Mouse (Mus musculus): ENCODE data around the gene Apoa5. TPM values are rescaled to one million over a fixed set of nuclear protein-coding genes. Genes with fewer than 3 reads are reported as not detected.

Gene Apoa5
- polyA plus RNA-seq, 1 experiment from 2014 or later = not detected

DNA sequence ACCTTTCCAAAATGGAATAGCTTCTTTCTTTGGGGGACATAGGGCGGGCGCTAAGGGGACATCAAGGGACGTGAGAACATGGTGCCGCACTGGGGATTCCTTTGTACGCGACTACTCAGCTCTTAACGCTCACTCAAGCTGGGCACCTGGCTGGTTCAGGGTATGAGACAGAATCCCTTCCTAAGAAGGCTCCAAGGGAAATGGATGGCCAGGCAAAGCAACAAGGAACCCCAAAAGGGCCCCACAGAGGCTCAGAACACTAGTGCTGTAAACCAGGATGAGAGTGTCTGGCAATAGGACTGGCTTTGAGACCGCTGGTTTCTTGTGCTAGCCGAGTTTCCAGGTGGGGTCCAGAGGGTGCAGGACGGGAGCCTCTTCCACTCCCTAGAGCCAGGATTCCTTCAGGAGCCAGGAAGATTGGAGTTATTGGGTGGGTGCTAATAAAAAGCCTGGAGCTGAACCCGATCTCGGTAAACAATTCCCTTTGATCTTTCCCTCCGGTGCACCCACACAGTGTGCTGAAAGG lies 37.9 kb upstream of the Apoa5 start:
- no peak for ATAC-seq (ENCODE audit: insufficient number of reproducible peaks, insufficient read depth, low FRiP score, low read depth)
- peak overlapping the region; percentile 42 to 44 for H3K4me3 ChIP-seq (ENCODE audit: control insufficient read depth in 1 of 2, insufficient read depth in 1 of 2, low read depth in 1 of 2, low read length in 2 of 2)
- peak overlapping the region; percentile 67 for H3K9ac ChIP-seq (ENCODE audit: low read length)
- peaks cover 6 to 9% of the 10 kb centered on the region in 2 experiments; a peak in 3 of 4 replicates for H3K4me1 ChIP-seq (ENCODE audit: control insufficient read depth in 2 of 2, insufficient read depth in 2 of 2, low read length in 2 of 2)
- H3K36me3 ChIP-seq (ENCODE audit: control insufficient read depth, insufficient read depth, low read length) = no peaks in the 10 kb centered on the region
- H3K27ac ChIP-seq (replicated peaks in 1 of 2; ENCODE audit: control insufficient read depth in 1 of 2, insufficient read depth in 1 of 2, low read depth in 2 of 2, low read length in 2 of 2) = no peak overlapping the region
- peak overlapping the region; percentile 88 for H3K4me2 ChIP-seq (ENCODE audit: low read length)
- 25% methylated on average over 13 of the region's 13 CpGs for WGBS
- H3K27me3 ChIP-seq (ENCODE audit: control insufficient read depth, insufficient read depth, low read length) = peaks cover 6% of the 10 kb centered on the region
- no peaks in the 10 kb centered on the region for H3K9me3 ChIP-seq (ENCODE audit: control insufficient read depth, low read length)

DNA sequence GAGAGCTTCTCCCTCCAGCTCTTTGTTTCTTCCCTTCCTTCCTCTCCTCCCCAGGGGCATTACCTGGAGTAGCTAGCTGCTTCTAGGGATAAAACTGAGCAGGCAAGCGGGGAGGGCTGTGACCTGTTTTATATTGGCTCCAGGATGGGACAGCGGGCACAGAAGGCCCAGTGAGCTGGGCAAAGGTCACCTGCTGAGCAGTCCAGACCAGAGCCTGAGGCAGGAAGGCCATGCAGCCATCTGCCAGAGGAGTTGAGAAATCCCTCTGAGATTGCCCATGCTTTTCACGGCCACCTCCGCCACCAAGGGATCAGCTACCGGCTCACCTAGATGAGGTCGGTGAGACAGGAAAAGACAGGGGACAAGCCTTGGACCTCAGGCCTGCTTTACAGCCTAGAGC lies 33.2 kb upstream of the Apoa5 start:
- H3K4me2 ChIP-seq (ENCODE audit: low read length) = no peak overlapping the region
- WGBS = 83% methylated on average over 6 of the region's 6 CpGs
- no peak for ATAC-seq (ENCODE audit: insufficient number of reproducible peaks, insufficient read depth, low FRiP score, low read depth)

DNA sequence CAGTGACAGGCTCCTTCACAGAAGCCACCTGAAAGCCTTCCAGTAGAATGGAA lies 33.0 kb upstream of the Apoa5 start, which contains the start of gene Apoc3:
Gene Apoc3 (minus strand): TSS at position 41 of the 53 bp plus-strand sequence.
- ATAC-seq (ENCODE audit: insufficient number of reproducible peaks, insufficient read depth, low FRiP score, low read depth) = no peak
- no peak within 1 kb of the TSS for H3K27ac ChIP-seq (replicated peaks in 1 of 2; ENCODE audit: control insufficient read depth in 1 of 2, insufficient read depth in 1 of 2, low read depth in 2 of 2, low read length in 2 of 2)
- H3K4me2 ChIP-seq (ENCODE audit: low read length) = no peak within 1 kb of the TSS
- H3K36me3 ChIP-seq (ENCODE audit: control insufficient read depth, insufficient read depth, low read length) = no peaks in the 10 kb centered on the region
- no peak within 1 kb of the TSS for H3K4me3 ChIP-seq (ENCODE audit: control insufficient read depth in 1 of 2, insufficient read depth in 1 of 2, low read depth in 1 of 2, low read length in 2 of 2)
- H3K9me3 ChIP-seq (ENCODE audit: control insufficient read depth, low read length) = no peaks in the 10 kb centered on the region
- H3K27me3 ChIP-seq (ENCODE audit: control insufficient read depth, insufficient read depth, low read length) = peaks cover 6% of the 10 kb centered on the region
- H3K4me1 ChIP-seq (ENCODE audit: control insufficient read depth in 2 of 2, insufficient read depth in 2 of 2, low read length in 2 of 2) = peaks cover 1 to 3% of the 10 kb centered on the region in 2 experiments; a peak in 3 of 4 replicates
- no peak within 1 kb of the TSS for H3K9ac ChIP-seq (ENCODE audit: low read length)

More for the DNA sequence above, 33.2 kb upstream of the Apoa5 start:
- H3K36me3 ChIP-seq (ENCODE audit: control insufficient read depth, insufficient read depth, low read length) = no peaks in the 10 kb centered on the region
- H3K4me1 ChIP-seq (ENCODE audit: control insufficient read depth in 2 of 2, insufficient read depth in 2 of 2, low read length in 2 of 2) = peaks cover 4 to 5% of the 10 kb centered on the region in 2 experiments; a peak in 3 of 4 replicates
- H3K9me3 ChIP-seq (ENCODE audit: control insufficient read depth, low read length) = no peaks in the 10 kb centered on the region
- no peak overlapping the region for H3K4me3 ChIP-seq (ENCODE audit: control insufficient read depth in 1 of 2, insufficient read depth in 1 of 2, low read depth in 1 of 2, low read length in 2 of 2)
- peaks cover 6% of the 10 kb centered on the region for H3K27me3 ChIP-seq (ENCODE audit: control insufficient read depth, insufficient read depth, low read length)
- no peak overlapping the region for H3K27ac ChIP-seq (replicated peaks in 1 of 2; ENCODE audit: control insufficient read depth in 1 of 2, insufficient read depth in 1 of 2, low read depth in 2 of 2, low read length in 2 of 2)
- H3K9ac ChIP-seq (ENCODE audit: low read length) = no peak overlapping the region

DNA sequence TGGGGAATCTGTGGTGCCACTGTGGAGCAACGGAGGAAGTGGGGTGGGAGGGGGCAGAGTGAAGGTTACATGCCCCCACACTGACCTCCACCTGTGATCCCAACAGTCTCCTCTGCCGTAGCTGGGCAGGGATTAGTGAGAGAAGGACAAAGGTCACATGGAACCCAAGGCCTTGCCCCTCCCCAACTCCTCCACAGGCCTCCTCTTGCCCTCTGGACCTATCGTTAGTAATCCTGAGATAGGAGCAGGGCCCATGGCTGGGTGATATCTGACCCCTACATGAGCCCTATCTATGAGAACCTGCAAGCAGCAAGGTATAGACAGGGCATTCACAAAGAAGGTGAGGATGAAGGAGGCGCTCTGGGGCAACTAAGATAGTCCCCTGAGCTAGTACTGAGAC lies 32.8 kb upstream of the Apoa5 start:
- peaks cover 5% of the 10 kb centered on the region for H3K27me3 ChIP-seq (ENCODE audit: control insufficient read depth, insufficient read depth, low read length)
- no peak overlapping the region for H3K4me3 ChIP-seq (ENCODE audit: control insufficient read depth in 1 of 2, insufficient read depth in 1 of 2, low read depth in 1 of 2, low read length in 2 of 2)
- H3K9ac ChIP-seq (ENCODE audit: low read length) = no peak overlapping the region
- 57% methylated on average over 4 of the region's 4 CpGs for WGBS
- H3K27ac ChIP-seq (replicated peaks in 1 of 2; ENCODE audit: control insufficient read depth in 1 of 2, insufficient read depth in 1 of 2, low read depth in 2 of 2, low read length in 2 of 2) = no peak overlapping the region
- H3K9me3 ChIP-seq (ENCODE audit: control insufficient read depth, low read length) = no peaks in the 10 kb centered on the region
- H3K4me1 ChIP-seq (ENCODE audit: control insufficient read depth in 2 of 2, insufficient read depth in 2 of 2, low read length in 2 of 2) = peaks cover 0 to under 1% of the 10 kb centered on the region in 2 experiments; a peak in 1 of 4 replicates
- H3K36me3 ChIP-seq (ENCODE audit: control insufficient read depth, insufficient read depth, low read length) = no peaks in the 10 kb centered on the region
- ATAC-seq (ENCODE audit: insufficient number of reproducible peaks, insufficient read depth, low FRiP score, low read depth) = no peak
- no peak overlapping the region for H3K4me2 ChIP-seq (ENCODE audit: low read length)

DNA sequence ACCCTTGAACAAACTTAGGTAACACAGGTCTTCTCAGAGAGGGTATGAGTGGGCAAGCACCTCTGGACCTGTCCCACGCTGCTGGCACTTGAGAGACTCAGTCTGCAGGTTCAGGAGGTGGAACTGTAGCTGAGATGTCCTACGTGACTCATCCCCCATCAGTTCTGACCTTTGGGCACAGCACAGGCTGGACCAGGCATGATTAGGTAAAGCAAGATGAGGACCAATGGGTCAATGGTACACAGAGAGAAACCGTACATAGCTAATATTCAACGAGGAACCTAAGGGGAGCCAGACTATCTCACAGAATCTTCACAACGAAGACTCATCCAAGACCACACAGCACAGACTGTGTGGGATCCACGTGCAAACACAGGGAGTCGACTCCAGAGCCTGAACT lies 29.6 kb upstream of the Apoa5 start:
- Histone ChIP-seq H3K27ac (replicated peaks in 1 of 2; ENCODE audit: control insufficient read depth in 1 of 2, insufficient read depth in 1 of 2, low read depth in 2 of 2, low read length in 2 of 2) (no peak overlapping the region), H3K36me3 (ENCODE audit: control insufficient read depth, insufficient read depth, low read length) (no peaks in the 10 kb centered on the region), H3K27me3 (ENCODE audit: control insufficient read depth, insufficient read depth, low read length) (no peaks in the 10 kb centered on the region), H3K9me3 (ENCODE audit: control insufficient read depth, low read length) (no peaks in the 10 kb centered on the region), H3K4me2 (ENCODE audit: low read length) (no peak overlapping the region), H3K4me1 (ENCODE audit: control insufficient read depth in 2 of 2, insufficient read depth in 2 of 2, low read length in 2 of 2) (peaks cover 6 to 10% of the 10 kb centered on the region in 2 experiments; a peak in 3 of 4 replicates), H3K4me3 (ENCODE audit: control insufficient read depth in 1 of 2, insufficient read depth in 1 of 2, low read depth in 1 of 2, low read length in 2 of 2) (no peak overlapping the region), H3K9ac (ENCODE audit: low read length) (no peak overlapping the region)
- WGBS = 79% methylated on average over 7 of the region's 7 CpGs
- no peak for ATAC-seq (ENCODE audit: insufficient number of reproducible peaks, insufficient read depth, low FRiP score, low read depth)

DNA sequence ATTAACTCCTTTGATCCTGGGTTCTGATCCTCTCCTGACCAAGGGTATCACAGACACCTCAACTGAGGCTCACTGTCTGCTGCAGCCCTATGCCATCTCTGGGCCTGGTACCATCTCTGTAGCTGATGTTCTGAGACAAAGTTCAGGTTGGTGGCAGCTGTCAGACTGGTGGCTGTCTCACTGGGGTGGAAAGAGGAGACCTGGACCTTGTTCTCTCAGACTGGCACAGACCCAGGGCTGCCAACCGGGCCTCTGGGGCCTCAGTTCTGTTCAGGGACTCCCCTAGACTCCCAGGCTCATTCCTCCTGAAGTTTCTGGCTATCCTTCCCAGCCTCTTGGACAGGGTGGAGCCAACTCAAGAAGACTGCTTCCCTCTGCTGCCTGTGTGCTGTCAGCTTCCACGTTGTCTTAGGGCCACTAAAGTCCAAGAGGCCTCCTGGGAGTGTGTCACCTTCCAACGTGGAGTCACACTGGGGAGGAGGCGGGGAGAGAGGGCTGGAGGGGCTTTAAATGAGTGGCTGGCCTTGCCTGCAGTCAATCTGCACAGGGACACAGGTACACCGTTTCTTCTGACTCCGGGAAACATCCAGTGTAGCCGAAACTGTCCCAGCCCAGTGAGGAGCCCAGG lies 27.8 kb upstream of the Apoa5 start, which contains the start of gene Apoa4:
Gene Apoa4 (plus strand): TSS at position 171 of the 628 bp plus-strand sequence.
- Histone ChIP-seq H3K4me1 (ENCODE audit: control insufficient read depth in 2 of 2, insufficient read depth in 2 of 2, low read length in 2 of 2) (peaks cover 6 to 11% of the 10 kb centered on the region in 2 experiments; a peak in 3 of 4 replicates), H3K4me3 (ENCODE audit: control insufficient read depth in 1 of 2, insufficient read depth in 1 of 2, low read depth in 1 of 2, low read length in 2 of 2) (no peak within 1 kb of the TSS), H3K27ac (replicated peaks in 1 of 2; ENCODE audit: control insufficient read depth in 1 of 2, insufficient read depth in 1 of 2, low read depth in 2 of 2, low read length in 2 of 2) (no peak within 1 kb of the TSS), H3K36me3 (ENCODE audit: control insufficient read depth, insufficient read depth, low read length) (no peaks in the 10 kb centered on the region), H3K4me2 (ENCODE audit: low read length) (no peak within 1 kb of the TSS), H3K9ac (ENCODE audit: low read length) (no peak within 1 kb of the TSS), H3K27me3 (ENCODE audit: control insufficient read depth, insufficient read depth, low read length) (no peaks in the 10 kb centered on the region), H3K9me3 (ENCODE audit: control insufficient read depth, low read length) (no peaks in the 10 kb centered on the region)
- no peak for ATAC-seq (ENCODE audit: insufficient number of reproducible peaks, insufficient read depth, low FRiP score, low read depth)
- WGBS = 61% methylated on average over 7 of the region's 7 CpGs

DNA sequence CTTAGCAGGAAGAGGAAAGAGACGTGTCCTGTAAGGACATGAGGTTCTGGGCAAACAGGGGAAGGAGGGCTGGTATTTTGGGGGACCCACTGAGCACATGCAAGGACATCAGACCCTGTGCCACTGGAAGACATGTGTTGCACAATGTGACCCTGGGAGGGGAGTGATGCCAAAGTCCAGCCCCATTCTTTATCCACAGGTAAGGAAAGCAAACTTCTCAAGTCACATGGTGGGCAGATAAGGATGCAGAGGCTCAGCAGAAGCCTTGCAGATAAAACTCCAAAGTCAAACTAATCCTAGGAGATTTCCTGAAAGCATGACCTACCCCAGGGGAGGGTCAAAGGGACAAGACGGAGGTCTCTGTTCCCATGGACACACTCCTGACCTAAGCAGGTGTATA lies 26.6 kb upstream of the Apoa5 start:
- Histone ChIP-seq H3K4me1 (ENCODE audit: control insufficient read depth in 2 of 2, insufficient read depth in 2 of 2, low read length in 2 of 2) (peaks cover 6 to 11% of the 10 kb centered on the region in 2 experiments; a peak in 3 of 4 replicates), H3K36me3 (ENCODE audit: control insufficient read depth, insufficient read depth, low read length) (no peaks in the 10 kb centered on the region), H3K9me3 (ENCODE audit: control insufficient read depth, low read length) (no peaks in the 10 kb centered on the region), H3K4me3 (ENCODE audit: control insufficient read depth in 1 of 2, insufficient read depth in 1 of 2, low read depth in 1 of 2, low read length in 2 of 2) (no peak overlapping the region), H3K9ac (ENCODE audit: low read length) (no peak overlapping the region), H3K27me3 (ENCODE audit: control insufficient read depth, insufficient read depth, low read length) (no peaks in the 10 kb centered on the region), H3K4me2 (ENCODE audit: low read length) (no peak overlapping the region), H3K27ac (replicated peaks in 1 of 2; ENCODE audit: control insufficient read depth in 1 of 2, insufficient read depth in 1 of 2, low read depth in 2 of 2, low read length in 2 of 2) (no peak overlapping the region)
- WGBS = 71% methylated on average over 2 of the region's 2 CpGs
- no peak for ATAC-seq (ENCODE audit: insufficient number of reproducible peaks, insufficient read depth, low FRiP score, low read depth)

DNA sequence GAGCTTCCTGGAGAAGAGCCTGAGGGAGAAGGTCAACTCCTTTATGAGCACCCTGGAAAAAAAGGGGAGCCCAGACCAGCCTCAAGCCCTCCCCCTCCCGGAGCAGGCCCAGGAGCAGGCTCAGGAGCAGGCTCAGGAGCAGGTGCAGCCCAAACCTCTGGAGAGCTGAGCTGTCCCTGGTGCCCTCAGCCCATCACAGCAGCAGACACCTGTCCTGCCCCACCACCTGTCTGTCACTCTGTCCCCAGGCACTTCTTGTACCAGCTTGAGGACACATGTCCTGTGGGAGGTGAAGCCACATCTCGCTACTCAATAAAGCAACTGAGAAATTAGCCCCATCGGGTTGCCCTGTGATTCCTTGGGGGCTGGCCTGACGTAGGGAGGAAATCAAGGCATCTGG lies 25.3 kb upstream of the Apoa5 start:
- no peak for ATAC-seq (ENCODE audit: insufficient number of reproducible peaks, insufficient read depth, low FRiP score, low read depth)
- no peaks in the 10 kb centered on the region for H3K27me3 ChIP-seq (ENCODE audit: control insufficient read depth, insufficient read depth, low read length)
- no peaks in the 10 kb centered on the region for H3K36me3 ChIP-seq (ENCODE audit: control insufficient read depth, insufficient read depth, low read length)
- H3K27ac ChIP-seq (replicated peaks in 1 of 2; ENCODE audit: control insufficient read depth in 1 of 2, insufficient read depth in 1 of 2, low read depth in 2 of 2, low read length in 2 of 2) = no peak overlapping the region
- H3K4me1 ChIP-seq (ENCODE audit: control insufficient read depth in 2 of 2, insufficient read depth in 2 of 2, low read length in 2 of 2) = peaks cover 6 to 11% of the 10 kb centered on the region in 2 experiments; a peak in 3 of 4 replicates
- WGBS = 64% methylated on average over 4 of the region's 4 CpGs
- no peak overlapping the region; the same call in 1 of the 2 replicates for H3K4me2 ChIP-seq (ENCODE audit: low read length)
- H3K9ac ChIP-seq (ENCODE audit: low read length) = 0 out of 2 replicates have a peak overlapping the region, but pooled peaks have one; percentile 6
- H3K9me3 ChIP-seq (ENCODE audit: control insufficient read depth, low read length) = no peaks in the 10 kb centered on the region
- no peak overlapping the region for H3K4me3 ChIP-seq (ENCODE audit: control insufficient read depth in 1 of 2, insufficient read depth in 1 of 2, low read depth in 1 of 2, low read length in 2 of 2)
